Mouse (Mus musculus) kidney, postnatal 10 days (tissue): ENCODE measurements at regions not wholly inside any gene's neighbourhood (a gene's known extent, or its start where the extent isn't known, plus 50 kb on each side); places are given as distances from the start of the nearest gene placed in this dataset.

ENCODE experiments used
- DNase-seq: peaks from one replicate; pipeline ENCODE4 v3.0.0; 2021; ENCODE audit warnings: mixed read lengths

DNA sequence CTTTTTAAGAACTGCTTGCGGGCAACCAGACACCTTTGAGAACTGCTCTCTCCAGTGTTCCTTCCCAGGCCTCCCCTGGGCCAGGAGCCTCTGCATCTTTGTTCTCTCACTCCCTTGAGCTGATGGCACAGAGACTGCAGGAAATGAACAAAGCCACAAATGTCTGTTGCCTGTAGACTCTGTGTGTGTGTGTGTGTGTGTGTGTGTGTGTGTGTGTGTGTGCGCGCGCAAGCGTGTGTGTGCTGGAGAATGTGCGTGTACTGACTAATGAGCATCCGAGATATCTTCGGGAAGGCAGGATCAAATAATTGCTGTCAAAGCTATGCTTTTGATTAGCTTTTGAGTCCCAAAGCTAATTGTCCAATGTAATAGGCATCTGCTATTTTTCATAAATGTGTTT is 254.7 kb upstream of the Sdk2 start:
- DNase-seq: no peak

DNA sequence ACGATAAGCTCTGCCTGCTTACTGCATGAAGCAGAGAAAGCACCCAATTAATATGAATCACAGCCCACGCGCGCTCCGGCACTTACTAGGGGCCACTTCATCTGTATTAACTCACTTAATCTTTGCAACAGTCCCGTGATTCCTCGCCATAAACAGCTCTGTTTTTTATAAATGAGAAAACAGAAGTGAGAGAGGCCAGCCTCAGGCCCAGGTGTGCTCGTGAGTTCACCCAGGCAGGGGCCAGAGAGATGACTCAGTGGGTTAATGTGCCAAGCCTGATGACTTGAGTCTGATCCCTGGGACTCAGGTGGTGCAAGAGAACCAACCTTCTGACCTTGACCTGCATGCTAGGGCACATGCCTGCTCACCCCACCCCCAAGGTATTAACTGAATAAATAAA is 248.4 kb upstream of the Sdk2 start:
- DNase-seq: no peak

DNA sequence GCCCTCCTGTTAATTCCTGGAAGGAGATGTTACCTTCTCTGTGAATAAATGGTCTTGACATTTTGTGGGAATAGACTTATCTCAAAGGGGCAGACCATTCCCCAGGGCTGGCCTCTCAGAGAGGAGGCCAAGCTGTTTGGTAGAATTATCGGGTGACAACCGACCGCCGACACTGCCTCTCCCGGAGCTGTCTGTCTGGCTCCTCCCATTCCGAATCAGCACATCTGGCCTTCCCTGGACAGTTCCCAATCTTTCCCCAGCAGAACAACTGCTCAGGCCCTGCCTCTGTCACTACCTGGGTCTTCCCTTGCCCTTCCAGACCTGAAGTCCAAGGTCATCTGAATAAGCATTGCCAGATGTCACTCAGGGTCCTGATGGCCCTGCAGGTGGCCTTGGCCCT is 246.8 kb upstream of the Sdk2 start:
- no peak for DNase-seq

DNA sequence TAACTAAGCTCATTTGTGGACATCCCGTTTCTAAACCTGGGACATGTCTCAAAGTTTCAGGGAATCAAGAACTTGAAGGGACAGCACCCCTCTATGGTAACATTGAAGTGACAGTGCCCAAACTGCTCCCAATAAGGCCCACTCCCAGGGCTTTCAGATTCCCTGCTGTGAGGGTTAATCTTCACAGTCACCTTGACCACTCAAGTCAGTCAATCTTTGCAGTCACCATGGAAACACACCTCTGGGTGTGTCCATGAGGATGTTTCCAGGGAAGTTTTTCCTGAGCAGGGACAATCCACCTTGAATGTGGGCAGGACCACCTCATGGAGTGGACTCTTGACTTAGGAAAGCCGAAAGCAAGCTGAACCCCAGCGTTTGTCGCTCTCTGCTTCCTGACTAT is 244.8 kb upstream of the Sdk2 start:
- DNase-seq: no peak

DNA sequence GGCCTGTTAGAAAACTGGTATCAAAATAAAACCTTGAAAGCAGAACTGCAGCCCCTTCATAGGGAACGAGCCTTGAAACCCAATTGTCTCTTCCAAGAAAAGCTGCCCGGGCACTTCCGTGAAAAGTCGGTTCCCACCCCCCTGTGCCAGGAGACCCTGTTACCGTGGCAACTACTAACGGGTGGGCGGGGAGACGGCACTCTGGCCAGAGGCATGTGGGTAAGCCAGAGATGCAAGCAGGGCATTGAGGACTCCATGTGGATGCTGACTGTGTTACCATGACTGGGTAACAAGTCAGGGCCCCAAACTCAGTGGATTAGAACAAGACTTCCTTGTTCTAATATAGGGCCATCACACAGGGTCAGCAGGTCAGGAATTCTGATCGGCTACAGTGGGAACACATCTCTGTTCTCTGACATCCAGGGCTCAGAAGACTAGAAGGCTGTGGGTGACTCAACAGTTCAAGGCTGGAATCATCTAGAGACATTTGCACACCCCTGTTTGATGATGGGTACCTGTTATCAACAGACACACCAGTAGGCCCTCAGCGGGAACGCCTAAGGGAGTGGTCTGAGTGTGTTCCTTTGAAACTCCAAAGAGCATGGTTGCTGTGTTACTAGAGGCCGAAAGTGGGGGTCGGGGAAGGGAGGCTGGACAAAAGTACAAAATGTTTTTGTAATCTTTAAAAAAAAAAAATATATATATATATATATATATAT is 236.9 kb upstream of the Sdk2 start:
- DNase-seq: no peak

DNA sequence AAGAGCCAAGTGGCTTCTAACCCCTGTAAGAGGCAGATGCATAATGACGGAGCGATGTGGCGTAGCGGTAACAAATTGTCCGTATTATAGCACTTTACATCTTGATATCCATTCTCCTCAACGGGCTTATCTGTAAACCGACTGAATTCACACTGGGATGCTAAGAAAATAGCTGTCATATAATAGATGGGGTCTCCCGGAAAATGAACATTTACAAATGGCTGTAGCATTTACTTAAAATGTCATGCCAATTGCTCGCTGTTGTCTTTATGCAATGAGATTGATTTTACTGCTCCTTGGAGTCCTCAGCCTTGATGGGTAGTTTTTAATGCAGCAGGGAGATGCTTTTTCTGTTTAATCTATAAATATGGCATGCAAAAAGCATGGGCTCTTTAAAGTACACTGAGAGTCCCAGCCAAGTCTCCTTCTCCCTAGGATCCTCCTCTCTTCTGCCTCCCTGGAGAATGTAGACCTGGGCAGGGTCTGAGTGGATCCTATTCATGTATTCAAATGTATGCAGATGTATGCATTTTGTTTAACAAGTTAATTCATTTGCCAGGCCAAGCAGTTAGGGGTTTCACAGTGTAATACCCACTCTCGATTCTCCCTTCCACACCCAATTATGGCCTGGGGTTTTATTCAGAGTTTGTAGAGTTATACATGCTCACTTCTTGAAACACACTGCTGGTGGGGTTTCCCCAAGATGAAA is 233.9 kb upstream of the Sdk2 start:
- DNase-seq: no peak

DNA sequence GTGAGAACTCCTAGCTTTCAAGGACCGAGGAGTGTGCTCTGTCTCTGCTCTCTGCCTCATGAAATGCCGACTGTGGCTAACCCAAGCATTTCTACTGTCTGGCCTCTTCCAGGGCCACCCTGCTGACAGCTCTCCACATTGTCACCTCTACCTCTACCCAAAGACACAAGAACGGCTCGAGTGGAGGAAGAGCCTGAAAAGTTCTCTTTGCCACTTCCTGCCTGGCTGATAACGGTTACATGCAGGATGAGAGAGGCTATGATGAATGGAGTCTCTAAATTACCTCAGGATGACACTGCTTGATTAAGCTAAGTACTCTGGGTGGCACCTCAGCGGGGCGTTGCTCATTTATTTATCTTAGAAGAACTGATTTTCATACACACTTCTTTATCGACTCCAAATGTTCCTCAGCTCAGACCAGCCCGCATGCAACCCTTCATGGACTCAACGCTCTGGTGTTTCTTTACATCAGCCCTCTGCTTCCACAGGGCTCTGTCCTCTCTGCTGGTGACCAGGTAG is 230.0 kb upstream of the Sdk2 start:
- DNase-seq: no peak

DNA sequence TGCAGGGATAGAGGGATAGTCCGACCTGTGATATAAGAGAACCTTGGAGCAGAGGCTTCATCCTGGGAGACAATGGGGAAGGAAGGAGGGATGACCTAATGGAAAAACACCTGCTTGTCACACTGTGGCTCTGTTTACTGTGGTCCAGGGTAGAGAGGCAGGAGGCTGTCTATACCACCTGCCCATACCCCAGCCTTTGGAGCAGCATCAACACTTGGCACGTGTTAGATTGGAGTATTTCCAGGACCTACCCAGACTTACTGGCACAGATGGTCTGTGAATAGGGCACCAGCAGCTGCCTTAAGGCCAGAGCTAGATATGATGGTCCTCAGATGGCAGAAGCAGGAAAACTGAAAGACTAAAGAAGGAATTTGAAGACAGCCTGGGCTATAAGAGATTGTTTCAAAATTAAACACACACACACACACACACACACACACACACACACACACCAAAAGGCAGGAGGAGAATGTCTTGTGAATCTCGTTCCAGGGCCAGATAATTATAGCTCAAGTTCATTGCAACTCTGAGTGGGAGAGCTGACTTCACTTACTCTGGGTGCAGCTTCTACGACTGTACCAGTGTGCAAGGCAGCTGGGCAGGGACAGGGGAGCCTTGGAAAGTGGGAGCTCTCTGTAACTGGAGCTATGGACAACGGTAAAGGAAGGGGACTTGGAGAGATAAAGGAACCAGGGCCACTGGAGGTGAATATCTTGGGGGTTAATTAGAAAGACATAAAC is 227.8 kb upstream of the Sdk2 start:
- DNase-seq: no peak

DNA sequence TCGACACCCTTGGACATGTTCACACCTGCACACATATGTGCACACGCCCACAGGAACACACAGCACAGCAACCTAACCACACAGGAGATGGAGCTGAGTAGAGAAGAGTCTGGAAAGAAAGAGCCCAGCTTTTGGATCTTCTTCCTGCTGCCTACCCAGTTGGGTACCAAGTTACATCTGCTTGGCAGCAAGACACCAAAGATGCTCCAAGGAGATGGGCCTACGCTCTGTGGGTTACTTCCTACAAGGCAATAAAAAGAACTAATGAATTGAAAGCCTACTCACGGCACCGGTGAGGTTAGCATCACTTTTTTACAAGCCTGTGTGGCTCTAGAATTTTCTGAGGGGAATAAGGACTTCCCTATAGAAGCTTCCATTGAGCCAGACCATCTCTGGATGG is 224.4 kb upstream of the Sdk2 start:
- no peak for DNase-seq

DNA sequence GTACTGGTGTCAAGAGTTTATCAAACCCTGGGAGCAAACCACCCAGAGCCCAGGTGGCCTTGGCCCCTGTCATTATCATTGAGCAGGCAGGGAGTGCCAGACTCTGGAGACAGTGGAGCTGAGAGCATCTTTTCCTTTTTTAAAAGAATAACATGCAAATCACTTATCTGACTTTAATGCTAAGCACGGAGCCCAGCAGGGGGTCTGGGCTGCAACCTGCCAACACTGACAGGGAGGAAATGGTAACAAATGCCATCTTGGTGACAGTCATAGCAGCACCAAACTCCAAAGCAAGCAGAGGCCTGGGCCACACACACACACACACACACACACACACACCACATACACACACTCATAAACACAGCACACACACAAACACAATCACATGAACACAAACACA is 223.1 kb upstream of the Sdk2 start:
- DNase-seq: no peak

DNA sequence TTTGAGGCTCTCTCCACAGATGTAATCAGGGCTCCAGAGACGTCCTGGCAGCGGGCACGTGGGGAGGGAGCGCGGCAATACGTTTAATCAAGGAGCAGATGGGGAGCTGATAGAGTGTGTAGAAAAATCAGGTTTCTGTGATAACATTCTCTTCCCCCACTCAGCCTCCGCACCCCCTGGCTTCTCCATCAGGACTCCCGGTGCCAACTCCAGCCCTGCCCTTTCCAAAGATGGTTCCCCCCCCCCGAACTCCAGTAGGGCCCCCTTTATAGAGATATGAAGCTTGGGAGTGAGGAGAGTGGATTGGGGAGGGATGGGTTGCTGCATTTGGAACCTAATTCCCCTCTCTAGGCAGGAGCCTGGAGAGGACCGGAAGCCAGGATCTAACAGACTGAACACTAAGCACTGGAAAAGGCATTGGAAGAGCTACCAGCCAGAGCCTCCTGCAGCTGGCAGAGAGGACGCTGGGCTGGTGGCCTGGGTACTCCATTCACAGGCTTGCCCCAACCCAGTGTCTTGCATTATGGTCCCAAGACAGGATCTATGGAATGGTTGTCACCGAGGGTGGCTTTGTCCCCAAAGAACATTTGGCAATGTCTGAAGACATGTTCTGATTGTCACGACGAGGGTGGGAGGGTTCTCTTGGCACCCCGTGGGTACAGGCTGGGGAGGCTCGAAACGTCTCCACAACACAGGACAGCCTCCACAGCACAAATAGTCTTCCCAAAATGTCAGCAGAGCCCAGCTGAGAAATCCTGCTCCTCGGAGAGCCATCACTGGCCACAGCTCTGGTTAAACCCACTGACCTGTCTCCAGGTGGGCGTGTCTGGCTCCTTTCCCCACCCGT is 218.2 kb upstream of the Sdk2 start:
- no peak for DNase-seq

DNA sequence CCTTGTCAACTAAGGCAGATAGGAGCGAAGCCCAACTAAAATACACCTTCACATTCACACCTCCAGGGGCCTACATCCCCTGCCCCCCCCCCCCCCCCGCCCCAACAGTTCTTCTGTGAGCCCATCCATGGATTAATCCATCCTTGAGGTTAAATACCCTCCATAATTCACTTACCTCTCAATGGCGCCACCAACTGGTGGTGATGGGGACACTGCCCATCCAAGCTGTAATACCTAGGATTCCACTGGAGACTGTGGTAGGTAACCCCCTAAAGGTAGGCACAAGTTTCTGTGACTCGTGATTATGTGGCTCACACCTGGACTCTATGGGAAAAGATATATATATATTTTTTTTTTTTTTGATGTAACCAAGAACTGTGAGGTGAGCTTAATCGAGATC is 216.4 kb upstream of the Sdk2 start:
- DNase-seq: peak; percentile 61

DNA sequence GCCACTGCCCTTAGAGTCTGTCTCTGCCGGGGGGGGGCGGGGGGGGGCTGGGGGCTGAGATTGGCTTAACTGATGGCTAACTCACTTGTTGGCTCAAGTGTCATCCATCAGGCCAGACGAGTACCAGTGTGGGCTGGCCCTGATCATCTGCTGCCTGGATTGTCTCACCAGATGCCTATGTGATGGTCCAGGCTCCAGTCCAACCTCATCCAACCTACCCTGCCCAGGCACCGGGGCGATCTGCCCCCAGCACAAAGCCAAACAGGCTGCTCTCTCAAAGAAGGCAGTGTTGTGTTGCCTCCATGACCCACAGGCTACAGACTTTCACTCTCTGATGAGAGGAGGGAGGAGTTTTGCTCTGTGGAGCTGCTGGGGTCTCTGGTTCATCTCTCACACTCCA is 215.7 kb upstream of the Sdk2 start:
- DNase-seq: no peak

DNA sequence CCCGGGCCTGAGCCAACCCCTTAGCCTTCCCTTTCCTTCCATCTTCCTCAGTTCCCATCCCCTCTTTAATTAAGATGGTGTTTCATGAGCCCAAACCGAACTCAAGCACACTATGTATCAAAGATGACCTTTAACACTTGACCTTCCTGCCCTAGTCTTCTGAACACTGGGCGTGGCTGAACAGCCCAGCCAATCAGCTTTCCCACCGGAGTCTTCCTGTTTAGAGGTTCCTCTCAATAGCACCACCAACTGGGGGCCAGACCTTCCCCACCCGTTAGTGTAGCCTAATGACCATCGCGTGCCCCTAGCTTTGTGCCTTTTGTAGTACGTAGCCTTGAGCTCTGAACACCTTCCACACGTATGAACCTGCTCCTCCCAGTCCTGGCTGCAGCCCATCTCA is 215.0 kb upstream of the Sdk2 start:
- DNase-seq: no peak

DNA sequence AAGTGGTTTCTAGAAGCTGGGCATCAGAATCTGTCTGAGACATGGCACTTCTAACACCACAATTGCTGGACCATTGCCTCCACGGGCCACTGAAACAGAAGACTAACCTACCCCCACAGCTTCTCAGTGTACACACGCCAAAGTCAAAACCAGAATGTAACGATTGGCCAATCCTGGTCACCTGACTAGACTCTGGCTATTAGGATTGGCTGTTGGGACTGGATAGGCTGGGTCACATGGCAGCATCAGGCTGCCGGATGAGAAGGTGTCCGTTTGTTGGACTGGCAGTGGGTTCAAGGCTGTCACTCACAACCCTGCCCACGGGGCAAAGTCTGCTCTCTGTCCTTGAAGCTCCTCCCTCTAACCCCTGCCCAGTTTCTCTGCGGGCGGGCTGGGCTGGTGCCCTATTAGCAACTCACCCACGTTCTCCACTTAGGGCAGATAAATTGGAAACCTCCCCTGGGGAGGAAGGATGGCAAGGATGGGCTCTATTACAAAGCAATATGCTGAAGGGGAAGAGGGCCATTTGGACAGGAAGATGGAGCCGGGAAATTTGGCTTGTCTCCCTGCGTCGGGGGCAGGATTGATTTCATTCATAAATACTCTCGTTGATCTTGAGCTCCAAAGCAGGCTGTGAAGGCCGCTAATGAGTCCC is 214.3 kb upstream of the Sdk2 start:
- no peak for DNase-seq

DNA sequence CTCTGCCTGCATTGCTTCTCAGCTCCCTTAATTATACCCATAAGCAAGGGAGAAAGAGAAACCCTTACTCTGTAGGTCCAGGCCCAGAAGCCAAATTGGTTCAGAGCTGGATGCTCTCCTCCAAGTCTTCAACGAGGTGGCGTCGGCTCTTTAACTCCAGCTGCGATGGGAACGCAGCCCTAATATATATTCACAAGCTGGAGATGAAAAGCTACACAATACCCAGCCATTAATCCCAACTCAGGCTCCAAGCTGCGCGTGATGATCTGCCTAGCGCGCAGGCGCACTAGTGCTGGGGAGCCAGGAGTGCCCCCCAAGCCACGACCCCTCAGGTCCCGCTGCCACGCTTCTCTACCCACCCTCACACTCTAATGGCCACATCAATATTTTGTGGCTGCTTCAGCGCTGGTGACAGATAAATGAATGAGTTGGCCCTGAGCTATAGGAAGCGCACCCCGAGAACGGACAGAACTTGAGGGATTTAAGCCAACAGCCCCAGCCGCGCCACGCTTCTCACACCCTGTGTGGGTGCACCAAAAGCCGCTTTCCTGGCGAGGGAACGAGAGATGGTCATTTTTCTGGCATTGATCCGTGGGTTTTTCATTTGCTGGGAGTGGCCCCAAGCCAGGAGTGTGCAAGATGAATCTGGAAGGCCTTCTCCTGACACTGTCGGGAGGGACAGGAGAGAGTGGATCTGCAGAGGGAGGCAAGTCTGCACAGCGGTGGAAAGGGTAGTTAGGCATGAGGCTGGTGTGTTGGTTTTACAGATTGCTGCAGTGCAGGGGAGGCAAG is 210.9 kb upstream of the Sdk2 start:
- no peak for DNase-seq

DNA sequence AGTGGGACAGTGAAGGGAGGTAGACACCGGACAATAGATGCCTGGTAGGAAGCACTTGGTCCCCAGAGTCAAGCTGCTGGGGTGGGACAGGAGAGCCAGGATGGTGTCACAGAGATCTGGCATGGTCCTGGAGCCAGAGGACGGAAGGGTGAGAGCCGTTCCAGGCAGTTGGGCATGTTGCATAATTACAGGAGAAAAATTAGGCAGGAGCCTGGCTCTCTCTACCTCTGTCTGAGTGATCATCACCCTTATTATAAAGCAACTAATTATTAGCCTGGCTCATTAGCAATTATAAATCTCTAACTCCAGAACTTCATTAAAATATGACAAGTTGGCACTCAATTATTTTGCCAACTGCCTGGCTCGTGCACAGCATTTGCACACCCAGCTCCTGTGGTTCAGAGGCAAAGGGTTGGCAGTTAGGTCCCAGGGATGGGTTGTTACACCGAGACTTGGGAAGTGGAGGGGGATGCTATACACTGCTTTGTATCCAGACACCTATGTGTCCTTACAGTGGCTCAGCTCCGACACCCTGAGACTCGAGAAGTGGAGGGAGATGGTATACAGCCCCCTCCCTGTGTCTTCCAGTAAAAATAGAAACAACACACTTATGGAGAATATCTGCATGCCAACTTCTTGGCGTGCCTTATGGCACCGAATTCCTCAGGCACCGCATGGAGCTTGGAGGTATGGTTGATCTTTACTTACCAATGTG is 203.7 kb upstream of the Sdk2 start:
- no peak for DNase-seq

DNA sequence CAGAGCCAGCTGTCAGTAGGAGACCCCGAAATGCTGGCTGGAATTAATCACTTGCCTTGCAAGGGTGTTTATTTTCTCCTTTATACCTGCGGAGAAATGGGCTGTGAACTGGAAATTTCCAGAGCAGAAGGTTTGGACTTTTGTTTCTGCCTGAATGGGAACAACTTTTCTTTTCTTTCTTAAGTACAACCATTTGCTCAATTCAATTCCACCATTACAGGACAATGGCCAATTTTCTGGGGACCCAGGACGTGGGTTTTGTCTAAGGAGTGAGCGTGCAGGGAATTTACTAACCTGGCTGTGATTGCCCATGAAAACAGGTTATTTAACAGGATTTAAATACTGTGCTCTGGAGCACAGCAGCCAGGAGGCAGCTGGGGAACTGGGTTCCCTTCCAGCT is 195.1 kb upstream of the Sdk2 start:
- no peak for DNase-seq

DNA sequence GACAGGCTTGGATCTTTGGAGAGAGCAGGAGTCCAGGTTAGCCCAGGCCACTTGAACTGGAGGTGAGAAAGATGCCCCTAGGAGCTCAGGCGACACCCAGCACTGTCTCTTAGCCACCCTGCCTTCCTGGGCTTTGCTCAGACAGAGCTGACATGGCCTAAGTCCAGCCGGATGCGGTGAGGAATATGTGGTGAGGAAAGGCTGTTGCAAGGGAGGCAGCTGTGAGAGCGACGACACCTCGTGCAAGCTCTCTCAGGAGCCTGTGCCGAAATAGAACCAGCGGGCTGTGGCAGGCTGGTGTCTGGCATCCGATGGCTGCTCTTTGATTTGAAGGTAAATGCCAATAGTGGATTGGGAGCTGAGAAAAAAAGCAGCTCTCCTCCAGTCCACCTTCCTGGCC is 191.4 kb upstream of the Sdk2 start:
- DNase-seq: no peak

DNA sequence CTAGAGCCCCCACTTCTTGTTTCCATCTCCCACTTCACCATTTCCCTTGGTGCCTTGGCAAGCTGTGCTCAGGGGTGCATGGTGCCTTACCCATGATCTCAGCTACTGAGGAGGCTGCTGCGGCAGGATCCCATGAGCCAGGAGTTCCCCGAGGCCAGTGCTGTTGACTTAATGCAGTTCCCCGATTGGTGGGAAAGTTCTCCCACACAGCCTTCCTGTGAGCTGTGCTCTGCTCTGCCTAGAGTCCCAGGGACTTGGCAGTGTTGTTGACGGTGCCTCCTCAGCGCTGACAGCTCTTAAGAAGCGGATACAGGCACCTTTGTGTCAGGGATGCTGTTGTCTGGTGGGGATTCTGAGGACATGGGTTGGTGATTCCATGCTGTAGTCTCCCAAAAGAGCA is 190.9 kb upstream of the Sdk2 start:
- no peak for DNase-seq

DNA sequence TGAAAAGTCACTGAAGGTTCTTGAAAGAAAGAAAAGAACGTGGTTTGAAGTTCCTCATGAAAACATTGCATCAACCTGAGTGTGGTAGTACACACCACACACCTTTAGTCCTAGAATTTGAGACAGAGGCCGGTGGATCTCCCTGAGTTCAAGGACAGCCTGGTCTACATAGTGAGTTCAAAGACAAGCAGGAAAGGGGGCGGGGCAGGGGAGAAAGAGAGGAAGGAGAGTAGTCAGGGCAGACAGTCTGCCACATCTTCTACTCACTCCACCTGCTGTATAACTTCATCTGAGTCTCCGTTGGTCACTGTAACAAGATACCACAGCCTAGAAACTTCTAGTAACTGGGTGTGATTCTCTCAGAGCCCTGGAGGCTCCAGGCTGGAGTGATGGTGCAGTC is 190.2 kb upstream of the Sdk2 start:
- no peak for DNase-seq
